Mouse (Mus musculus) testis, adult 2 months (tissue): ENCODE results near the gene Cdc42ep5.

Experiments
- CTCF ChIP-seq: fragments of 200-500 bp; IDR thresholded peaks from 2 replicates; pipeline ENCODE4 v1.5.1; 2012; ENCODE audit warnings: low read depth, mild to moderate bottlenecking, inconsistent platforms, low read length, moderate library complexity; ENCODE audit not compliant: control insufficient read depth, insufficient read depth, insufficient replicate concordance
- POLR2A ChIP-seq: fragments of 200-500 bp; IDR thresholded peaks from 2 replicates; pipeline ENCODE4 v1.6.1; 2012; ENCODE audit warnings: low read depth, mild to moderate bottlenecking, inconsistent platforms, low read length, moderate library complexity; ENCODE audit not compliant: control insufficient read depth

- TF ChIP-seq CTCF, result no peak
- TF ChIP-seq POLR2A, result no peak
These were observed 22.9 kb downstream of the Cdc42ep5 start for GRCm38 (mm10) chr7:4141648-4142325.
